Mouse (Mus musculus) fat pad, adult 2 months (tissue): ENCODE measurements at regions not wholly inside any gene's neighbourhood (a gene's known extent, or its start where the extent isn't known, plus 50 kb on each side); places are given as distances from the start of the nearest gene placed in this dataset.

ENCODE experiments used
- DNase-seq: peaks from one replicate; pipeline ENCODE4 v3.0.0-alpha.2; 2011; ENCODE audit warnings: low read depth, low spot score; ENCODE audit errors: extremely low read depth

GRCm38 (mm10) chr10:91240320-91240719 is 59.2 kb upstream of the Tmpo start:
- DNase-seq = no peak

- peak; percentile 40 for DNase-seq
Measured at GRCm38 (mm10) chr10:91236844-91237243, 55.7 kb upstream of the Tmpo start.

DNA sequence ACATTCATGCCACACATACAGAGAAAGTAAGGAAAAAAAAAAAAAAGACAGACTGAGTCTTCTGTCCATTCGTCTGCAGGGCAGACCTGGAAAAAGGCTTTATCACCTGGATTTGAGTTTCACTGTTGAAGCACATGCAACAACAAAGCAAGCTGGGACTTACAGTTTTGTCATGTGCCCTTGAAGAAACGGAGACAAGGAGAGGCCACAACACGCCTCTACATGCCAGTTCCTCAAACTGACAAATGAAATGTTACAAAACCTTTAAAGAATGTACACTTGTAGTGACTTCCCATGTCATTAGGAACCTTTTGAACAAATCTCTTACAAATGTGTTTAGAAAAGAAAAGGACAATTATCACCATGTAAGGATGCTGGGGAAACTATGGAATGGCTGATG is 53.6 kb upstream of the Tmpo start:
- DNase-seq = no peak
